Mouse (Mus musculus): ENCODE measurements around the gene Tmem164.

GRCm38 (mm10) chrX:142729482-142729881 is 48.3 kb downstream of the Tmem164 start:
- TF ChIP-seq CTCF (IDR thresholded peaks at IDR 0.05; ENCODE audit: insufficient read depth, low read length): no peak
- TF ChIP-seq POLR2A (IDR thresholded peaks at IDR 0.05; ENCODE audit: borderline replicate concordance, extremely low read depth, low read depth, low read length): no peak
